Mouse (Mus musculus) heart, adult 2 months (tissue): ENCODE measurements around the gene Zfp3.

Source experiments
- CTCF ChIP-seq: fragments of 200-600 bp; IDR thresholded peaks from 2 replicates; pipeline ENCODE4 v1.8.1; 2022; ENCODE audit warnings: antibody characterized with exemption, mild to moderate bottlenecking, moderate library complexity
- POLR2A ChIP-seq: fragments of 200-500 bp; IDR thresholded peaks from 2 replicates; pipeline ENCODE4 v1.6.1; 2011; ENCODE audit warnings: mild to moderate bottlenecking, low read depth, low read length, control low read depth; ENCODE audit not compliant: insufficient read depth

- TF ChIP-seq POLR2A (no peak), CTCF (no peak)
Measured at GRCm38 (mm10) chr11:70754476-70754875, 9.5 kb upstream of the Zfp3 start.
